Mouse (Mus musculus) neural tube, embryonic 10.5 days (tissue): ENCODE data around the gene Unc13b.

ENCODE experiments used
- DNase-seq: peaks from one replicate; pipeline ENCODE4 v3.0.0-alpha.2; 2017; ENCODE audit warnings: low spot score; ENCODE audit errors: extremely low spot score

The Unc13b gene

DNA sequence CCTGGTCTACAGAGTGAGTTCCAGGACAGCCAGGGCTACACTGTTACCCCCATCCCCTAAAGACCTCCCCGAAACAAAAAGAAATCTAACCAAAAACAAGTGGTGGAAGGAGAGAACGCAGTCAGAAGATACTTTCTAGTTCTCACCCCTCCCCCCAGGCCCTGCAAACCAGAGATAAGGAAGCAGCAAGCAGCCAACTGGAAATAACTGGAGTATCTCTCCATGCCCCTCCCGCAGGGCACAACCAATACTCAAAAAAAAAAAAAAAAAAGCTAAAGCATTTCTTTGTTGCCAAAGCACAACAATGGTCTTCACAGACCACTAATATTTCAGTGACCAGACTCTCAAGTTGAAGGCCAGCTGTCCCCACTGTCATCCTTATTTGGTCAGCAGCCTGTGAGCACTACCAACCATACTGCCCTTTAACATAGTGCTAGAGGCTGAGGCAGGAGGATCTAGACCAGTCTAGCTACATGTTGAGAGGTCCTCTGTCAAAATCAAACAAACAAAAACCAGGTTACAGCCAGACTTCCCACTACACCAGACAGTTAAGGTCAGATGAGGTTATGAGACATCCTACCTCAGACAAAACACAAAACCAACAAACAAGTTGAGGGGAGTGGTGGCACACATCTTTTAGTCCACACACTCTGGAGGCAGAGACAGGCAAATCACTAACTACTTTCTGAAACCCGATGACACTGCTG, 20.7 kb upstream of the Unc13b start:
- no peak for DNase-seq

DNA sequence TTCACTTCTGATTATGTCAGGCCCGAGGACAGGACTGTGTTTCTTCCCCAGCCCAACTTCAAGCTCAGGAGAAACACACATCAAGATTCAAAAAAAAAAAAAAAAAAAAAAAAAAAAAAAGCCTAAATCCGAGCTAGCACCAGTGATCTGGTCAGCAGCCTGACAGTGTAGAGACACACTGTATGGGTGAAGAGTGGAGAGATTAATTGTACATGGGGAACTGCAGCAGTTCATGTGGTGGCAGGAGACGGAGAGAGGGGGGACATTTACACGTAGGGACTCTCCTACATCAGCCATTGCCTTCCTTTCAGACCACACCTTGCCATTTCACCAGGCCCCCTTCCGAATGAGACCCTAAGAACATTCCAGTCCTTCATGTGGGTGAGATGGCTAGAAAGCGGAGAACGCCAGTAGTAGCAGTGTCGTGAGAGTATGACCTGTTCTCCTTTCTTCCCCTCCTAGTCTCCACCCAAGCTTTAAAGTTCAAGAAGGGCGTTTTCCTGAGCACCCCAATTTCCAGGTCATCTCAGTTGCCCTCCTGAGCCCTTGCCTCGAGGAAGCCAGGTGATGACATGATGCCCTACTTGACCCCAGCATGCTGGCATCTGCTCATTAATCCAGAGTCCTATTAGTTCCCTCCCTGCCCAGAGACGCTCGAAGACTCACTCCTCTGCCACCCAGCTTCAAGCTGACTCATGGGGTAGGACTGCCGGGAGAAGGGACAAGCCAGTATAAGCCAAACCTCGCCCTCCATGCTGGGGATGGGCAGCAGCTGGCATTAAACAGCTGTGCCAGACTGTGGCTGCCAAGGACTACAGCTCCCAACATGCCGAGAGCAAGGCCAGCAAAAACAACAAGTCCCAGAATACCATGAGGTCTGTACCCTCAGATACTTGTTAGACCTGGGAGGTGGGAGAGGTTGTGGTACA, 19.9 kb upstream of the Unc13b start:
- no peak for DNase-seq

DNA sequence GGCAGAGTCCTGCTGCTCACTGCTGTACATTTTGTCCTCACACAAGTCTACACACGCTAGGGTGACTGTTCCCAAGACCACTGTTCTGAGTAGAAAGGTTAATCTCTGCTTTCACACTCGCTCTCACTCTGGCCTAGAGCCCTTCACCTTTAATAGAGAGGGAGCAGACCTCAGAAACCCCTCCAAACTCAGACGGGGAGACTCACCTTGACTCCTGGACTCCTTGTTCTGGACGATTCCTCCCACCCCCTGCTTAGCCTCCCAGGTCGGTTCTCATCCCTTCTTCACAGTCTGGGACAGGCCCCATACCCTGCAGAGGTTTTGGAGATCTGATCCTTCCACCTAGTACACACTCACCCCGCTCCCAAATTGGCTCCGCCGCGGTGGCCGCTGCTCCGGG, 19.1 kb upstream of the Unc13b start:
- no peak for DNase-seq

DNA sequence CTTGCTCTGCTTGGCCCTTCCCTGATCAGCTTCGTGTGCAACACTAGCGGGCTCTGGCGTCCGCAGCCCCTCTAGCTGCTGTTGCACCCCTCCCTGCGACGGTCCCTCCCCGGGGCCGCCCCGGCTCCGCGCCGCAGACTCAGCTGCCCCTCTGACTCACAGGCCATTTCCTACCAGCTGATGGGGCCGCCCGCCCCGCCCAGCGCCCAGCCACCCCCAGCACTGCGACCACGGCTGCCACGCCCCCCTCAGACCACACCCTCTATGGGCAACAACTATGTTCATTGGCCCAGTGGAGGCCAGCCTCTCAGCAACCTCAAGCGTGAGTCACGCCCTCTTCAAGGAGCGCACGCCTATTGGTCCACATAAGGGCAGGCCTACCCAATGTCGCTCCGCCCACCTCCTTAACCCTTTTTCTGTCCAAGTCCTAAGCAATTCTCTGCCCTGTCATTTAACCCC, 18.6 kb upstream of the Unc13b start:
- DNase-seq = peak; percentile 93

DNA sequence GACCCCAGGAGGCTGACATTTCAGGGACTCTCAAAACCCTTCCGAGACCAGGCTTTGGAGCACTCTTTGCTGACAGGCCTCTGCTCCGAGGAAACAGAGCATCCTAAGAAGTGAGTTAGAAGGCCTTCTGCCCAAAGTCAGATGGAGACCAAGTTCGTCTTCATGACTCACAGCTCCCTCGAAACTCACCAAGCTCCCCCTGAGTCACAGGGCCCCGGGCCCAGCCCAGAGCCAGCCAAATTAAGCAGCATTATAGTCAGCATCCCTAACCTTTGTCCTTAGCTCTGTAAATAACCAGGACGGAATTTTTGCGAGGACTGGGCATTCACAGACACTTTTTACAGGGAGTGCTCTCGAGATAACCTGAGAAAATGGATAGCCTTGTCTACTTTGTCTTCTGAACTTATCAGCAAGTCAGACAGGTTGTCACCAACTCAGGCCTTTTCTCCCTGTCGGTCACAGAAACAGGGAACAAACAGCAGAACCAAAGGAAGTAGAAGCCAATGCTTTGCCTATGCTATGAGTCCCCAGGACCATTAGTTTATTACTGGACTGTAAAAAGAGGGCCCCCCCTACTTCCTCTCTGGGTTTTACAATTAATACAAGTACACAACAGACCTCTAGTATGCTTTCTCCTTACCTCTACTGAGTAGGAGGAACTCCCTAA, 17.7 kb upstream of the Unc13b start:
- DNase-seq = no peak

DNA sequence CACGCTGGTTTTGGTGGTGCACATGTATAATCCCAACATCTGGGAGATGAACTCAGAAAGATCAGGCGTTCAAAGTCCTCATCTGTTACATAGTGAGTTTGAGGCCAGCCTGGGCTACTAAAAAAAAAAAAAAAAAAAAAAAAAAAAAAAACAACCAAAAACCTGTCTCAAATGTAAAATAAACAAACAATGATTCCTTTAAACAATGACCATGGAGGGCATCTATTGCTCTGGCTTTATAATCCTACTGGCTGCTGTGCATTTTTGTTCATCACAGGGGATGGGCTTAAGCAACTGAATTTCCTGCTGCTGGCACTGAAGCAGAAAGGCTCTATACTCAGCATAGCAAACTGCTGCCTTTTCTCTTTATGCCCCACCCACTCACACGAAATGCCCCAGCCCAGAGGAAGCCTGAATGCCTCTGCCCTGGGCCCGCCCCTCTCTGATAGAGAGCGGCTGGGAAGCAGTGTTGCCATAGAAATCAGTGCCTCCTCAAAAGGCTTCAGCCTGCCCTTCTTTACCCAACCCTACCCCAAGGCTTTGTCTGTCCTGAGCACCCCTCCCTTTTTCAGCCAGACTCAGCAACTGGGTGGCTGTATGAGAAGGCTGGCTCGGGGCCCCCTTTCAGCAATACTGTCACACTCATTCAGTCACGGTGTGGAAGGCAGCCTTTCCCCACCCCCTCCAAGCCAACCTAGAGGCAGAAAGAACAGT, 15.0 kb upstream of the Unc13b start:
- DNase-seq = peak; percentile 72

DNA sequence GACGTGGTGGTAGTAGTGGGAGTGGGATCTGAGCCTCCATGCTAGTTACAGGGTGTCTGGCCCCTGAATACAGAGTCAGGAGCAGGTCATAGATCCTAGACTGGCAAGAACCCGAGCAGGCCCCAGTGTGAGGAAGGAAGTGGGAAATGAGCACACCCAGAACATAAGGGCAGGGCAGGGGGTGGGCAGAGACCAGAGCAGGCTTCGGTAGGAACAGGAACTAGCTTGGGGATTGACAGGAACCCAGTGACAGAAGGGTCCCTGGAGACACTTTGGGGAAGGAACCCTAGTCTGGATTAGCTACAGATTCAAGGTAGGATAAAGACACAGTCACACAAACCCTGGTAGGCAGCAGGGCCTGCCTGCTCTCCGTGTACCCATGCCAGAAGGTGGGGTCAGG, 14.1 kb upstream of the Unc13b start:
- DNase-seq = no peak

DNA sequence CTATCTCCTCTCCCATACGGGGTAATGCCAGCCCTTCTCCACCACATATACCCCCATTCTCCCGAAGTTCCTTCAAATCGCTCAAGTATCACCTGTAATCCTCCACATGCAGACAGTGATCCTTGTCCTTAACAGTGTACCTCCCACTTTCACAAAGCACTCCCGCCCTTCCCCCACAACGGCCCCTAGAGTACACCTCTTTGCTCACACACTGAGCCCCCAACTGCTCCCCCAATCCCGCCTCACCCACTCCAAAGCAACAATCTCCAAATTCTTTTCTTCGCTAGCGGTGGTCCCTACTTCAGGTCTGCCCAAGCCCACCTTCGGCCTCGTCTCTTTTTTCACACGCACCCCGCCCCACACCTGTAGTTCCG, 13.5 kb upstream of the Unc13b start:
- DNase-seq = no peak

DNA sequence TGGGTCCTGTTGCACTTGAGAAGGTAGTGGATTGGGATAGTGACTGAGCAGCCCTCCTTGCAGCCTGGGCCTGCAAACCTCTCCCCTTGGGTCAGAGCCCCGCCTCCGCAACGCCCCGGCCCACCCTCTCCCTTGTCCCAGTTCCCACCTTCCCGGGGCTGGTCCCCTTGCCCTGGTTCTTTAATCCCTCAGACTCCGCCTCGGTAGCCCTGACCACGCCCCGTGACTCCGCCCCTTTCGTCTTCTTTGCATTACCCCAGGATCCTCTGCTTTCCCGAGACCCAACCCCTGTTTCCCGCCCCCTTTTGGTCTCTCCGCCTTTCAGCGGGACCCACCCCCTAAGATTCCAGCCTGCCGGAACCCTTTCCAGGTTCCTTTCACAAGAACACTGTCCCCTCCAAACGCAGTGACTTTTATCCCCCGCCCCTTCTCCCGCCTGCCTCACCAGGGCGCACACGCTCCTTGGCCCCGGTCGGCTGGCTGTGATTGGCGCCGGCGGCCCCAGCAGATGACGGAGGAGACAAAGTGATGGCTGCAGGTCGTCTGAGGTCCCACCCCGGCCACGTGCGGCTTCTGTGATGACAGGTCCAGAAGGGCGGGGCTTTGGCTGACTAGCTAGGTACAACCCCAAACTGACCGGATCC, 13.0 kb upstream of the Unc13b start, which contains the start of gene Fam214b:
TSS of gene Fam214b (minus strand) at position 562 of the 644 bp plus-strand sequence.
- DNase-seq = peak; percentile 99

DNA sequence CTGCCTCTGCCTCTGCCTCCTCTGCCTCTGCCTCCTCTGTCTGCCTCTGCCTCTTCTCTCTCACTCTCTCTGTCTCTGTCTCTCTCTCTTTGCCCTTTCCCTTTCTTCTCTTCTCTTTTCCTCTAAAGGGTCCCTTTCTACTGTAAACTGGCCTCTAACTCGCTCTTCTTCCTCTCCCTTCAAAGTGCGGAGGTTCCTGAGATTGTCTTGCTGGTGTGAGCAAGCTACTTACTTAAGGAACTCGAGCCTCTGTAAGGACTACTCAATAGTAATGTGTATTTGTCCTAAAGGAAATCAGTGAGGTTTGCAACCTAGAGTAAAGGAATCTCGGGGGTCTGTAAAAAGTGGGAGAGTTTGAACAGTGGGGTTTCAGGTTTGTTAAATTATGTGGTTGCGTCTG, 12.1 kb upstream of the Unc13b start:
- DNase-seq = no peak

DNA sequence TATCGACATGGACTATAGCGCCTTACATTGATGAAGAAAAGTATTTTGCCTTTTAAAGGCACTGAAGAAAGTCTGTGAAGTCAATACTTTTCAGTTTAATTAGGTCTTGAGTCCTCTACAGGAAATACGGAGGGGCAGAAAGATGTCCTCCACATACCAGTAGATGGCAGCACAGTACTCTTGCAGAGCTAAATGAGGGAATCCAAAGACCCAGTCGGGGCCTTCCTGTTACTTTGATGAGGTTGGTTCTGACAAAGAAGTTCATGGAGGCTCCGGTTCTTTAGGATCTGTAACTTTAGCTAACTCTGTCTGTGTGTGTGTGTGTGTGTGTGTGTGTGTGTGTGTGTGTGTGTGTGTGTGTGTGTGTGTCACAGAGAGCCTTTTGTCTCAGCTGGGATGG, 11.5 kb upstream of the Unc13b start:
- DNase-seq = peak; percentile 53

DNA sequence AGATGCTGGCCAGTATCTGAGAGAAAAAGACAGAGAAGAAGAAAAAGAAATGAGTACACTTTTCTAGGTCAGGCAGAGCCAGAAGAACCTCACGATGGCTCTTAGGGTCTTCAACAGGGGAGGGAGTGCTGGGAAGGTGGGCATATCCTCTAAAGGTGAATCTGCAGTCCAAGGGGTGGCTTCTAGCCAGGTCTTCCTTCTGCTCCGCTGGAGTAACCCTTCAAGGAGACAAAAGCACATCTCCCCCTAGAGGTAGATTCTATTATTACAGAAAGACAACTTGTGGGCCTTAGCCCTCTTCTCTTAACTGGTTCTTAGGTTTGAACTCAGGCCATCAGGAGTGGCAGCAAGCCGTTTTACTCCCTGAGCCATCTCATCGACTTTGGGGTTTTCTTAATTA, 6.1 kb upstream of the Unc13b start:
- peak; percentile 27 for DNase-seq

DNA sequence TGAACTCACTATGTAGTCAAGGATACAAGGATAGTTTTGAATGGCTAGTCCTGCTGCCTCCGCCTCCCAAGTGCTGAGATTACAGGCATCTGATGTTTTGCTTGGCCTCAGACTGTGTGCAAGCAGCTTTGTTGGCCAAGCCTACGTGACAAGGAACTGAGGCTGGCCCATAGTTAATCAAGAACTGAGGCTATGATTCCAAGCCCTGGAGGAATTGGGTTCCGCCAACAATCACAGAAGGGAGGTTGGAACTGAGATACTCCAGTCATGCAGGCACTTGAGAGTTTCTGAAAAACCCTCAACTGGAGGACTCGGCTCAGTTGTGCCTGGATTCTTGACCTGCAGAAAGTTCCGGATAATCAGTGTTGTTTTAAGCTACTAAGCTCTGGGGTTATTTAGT, 1.1 kb upstream of the Unc13b start:
- no peak for DNase-seq

DNA sequence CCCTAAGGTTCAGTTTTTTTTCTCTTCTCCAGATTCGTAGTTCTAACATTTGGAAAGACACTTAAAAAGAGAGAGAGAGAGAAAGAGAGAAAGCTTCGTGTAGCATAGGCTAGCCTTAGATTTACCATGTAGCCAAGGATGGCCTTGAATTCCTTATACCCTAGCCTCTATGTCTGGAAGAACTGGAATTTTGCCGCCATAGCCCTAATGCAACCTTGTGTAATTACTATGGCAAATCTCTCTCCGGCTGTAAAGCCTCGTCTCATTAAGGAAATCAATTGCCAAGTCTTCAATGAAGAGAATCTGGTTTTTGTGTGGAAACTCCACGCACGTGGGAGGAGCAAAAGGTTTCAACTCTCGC, 381 bp upstream of the Unc13b start:
- no peak for DNase-seq

DNA sequence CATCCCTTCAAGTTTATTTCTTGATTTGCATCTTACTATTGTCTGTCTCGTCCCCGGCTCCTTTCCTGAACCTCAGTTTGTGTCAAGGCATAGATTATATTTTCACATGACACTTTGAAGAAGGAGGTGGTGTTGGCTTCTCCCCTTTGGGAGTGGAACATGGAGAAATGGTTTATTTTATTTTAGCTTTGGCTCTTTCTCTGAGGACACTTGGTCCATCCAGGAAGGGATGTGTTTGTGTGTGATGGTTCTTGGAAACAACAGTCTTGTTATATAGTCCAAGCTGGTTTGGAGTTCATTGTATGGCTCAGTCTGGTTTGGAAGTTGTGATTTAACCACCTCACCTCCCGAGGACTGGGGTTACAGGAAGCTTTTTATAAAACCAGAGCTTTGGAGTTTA, 944 bp downstream of the Unc13b start:
- DNase-seq = no peak

DNA sequence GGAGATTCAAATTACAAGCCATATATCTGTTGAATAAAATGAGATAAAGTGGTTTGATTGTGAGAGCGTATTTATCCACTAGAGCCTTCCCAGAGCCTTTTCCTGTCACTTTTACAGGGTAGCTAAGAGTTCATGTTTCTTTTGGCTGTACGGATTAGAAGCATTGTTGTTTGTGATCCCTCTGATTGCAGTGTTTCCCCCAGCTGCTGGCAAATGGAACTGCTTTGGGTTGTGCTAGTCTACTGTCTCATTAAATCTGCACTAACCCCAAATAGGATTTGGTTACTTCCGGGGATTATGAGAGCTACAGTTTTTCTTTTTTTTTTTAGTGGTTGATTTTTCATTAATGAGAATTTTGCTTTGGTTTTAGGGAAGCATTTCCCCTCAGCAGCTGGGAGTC, 1.5 kb downstream of the Unc13b start:
- no peak for DNase-seq

DNA sequence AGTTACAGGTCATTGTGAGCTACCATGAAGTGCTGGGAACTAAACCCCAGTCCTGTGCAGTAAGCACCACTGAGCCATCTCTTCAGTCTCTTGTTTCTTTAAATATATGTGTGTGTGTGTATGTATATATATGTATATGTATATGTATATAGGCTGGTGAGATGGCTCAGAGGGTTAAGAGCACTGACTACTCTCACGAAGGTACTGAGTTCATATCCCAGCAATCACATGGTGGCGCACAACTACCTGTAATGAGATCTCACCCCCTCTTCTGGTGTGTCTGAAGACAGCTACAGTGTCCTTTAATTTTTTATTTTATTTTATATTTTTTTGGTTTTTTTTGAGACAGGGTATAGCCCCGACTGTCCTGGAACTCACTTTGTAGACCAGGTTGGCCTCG, 6.7 kb downstream of the Unc13b start:
- DNase-seq = no peak

DNA sequence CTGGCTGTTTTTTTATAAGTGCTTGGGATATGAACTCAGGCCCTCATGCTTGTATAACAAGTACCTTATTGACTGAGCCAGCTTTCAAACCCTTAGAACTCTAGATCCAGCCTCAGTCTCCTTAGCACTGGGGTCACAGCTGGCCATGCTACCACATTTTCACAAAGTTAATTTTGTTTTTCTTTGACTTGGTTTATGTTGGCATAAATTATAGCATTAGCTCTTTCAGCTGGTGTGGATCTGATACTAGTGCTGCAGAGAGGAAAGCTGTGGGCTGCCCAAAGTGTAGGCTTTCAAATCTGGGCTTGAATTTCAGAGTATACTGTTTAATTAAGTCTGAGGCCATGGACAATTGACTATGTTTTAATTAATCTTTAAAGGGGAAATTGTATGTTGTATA, 16.2 kb downstream of the Unc13b start:
- DNase-seq = no peak

DNA sequence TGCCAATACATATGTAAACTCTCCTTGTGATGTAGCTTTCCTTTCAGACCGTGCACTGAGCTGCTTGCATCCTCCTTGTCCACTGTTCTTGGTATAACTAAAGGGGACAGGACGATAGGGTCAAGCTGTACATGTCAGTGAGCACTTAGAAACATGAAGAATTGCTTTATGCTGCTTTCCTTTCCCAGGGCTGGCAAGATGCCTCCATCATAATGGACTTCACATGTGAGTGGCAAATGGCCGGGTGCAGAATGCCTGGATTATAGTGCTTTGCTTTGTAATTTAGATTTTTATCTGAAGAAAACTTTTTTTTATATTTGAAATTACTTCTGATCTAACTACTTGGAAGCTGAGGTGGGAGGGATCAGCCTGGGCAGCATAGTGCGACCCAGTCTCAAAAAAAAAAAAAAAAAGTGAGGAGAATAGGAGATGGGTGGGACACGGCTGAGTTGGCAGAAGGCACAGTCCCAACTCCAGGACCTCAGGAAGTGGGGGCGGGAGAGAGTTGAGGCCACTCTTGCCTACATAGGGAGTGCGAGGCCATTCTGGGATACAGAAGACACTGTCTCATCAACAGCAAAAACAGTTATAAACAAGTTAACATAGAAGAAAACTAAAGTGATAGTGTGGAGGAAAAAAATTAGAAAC, 19.4 kb downstream of the Unc13b start:
- DNase-seq = no peak

DNA sequence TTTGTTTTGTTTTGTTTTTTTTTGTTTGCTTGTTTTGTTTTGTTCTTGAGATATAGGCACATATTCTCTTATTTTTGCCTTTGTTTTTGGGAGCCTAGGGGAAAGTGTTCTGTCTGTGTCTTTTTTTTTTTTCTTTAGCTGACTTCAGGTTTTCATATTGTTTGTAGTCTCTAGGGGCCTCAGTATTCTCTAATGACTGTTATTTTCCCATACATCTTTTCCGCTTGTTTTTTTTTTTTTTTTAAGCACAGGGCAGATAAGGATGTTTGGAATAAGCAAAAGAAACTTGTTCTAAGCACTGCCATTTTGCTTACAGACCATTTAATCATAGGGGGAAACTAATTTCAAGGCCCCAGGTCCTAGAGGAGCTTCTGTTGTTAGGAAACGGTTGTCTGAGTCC, 23.7 kb downstream of the Unc13b start:
- DNase-seq = no peak

DNA sequence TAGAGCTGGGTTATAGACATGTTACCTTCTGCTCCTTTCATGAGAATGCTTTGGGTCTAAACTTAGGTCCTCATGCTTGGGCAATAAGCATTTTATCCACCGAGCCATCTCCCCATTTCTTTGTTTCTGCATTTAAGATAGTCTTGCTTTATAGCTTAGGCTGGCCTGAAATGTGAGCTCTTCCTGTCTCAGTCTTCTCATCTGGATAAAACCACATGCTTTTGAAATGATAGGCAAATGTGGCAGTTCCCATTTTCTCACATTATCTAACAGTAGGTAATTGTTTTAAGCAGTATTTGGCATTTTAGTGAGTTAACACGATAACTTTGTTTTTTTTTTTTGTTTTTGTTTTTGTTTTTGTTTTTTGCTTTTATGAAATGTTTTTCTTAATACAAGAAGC, 31.2 kb downstream of the Unc13b start:
- DNase-seq = no peak
